Mouse (Mus musculus): Measurements from ENCODE around the gene Tmem54.

Tmem54 gene

GRCm38 (mm10) chr4:129130755-129131303 is 25.5 kb downstream of the Tmem54 start:
- DNase-seq: peak; percentile 56

DNA sequence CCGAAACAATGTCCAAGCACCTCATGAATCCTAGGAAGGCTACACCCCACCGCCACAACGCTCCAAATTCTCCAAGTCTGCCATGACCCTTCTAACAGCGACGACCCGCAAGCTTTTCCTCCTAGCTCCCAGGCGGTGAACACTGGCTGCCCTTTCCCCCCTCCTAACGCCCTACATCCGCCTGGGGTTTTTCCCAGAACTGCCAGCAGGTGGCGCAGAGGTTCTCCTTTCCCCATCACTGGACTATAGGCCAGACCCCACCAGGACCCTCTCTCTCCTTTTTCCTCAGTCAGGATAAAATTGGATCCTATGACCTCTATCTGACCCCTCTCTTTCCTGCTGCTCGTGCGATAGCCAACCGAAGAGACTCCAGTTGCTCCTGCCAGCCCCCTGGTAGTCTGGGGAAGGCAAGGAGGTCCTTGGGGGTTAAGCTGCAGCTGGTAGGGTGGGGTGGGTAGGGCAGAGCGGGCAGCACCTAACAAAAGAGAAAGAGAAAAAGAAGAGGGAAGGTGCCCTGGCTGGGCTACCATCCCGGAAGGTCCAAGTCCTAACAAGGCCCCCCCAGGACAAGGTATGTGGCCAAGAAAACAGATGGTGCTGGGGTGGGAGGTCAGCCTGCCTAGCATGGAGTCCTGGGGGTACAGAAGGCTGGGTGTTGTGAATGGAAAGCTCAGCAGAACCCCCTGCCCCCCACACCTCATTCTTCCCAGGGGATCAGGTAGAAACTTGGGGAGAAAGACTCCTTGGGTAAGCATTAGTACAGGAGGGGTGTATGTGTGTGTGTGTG is 29.6 kb downstream of the Tmem54 start:
- peak; percentile 82 for DNase-seq

GRCm38 (mm10) chr4:129135637-129136036 is 30.3 kb downstream of the Tmem54 start:
- no peak for DNase-seq

DNA sequence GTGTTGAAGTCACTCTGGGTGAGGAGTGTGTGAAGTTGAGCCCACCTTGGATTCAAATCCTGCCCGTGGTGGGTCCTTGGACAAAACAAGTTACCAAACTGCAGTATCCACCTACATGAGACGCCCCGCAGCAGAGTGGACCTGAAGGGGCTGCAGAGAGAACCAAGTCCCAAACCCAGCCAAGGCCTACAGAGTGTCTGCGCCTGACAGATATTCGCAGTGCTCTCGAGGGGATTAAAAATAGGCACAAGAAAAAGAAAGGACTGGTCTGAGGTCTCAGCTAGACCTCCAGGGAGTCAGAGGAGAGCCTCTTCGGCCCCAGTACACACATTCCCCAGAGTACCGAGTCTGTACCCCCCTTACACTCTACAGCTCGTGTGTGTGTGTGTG is 30.8 kb downstream of the Tmem54 start:
- DNase-seq: no peak

DNA sequence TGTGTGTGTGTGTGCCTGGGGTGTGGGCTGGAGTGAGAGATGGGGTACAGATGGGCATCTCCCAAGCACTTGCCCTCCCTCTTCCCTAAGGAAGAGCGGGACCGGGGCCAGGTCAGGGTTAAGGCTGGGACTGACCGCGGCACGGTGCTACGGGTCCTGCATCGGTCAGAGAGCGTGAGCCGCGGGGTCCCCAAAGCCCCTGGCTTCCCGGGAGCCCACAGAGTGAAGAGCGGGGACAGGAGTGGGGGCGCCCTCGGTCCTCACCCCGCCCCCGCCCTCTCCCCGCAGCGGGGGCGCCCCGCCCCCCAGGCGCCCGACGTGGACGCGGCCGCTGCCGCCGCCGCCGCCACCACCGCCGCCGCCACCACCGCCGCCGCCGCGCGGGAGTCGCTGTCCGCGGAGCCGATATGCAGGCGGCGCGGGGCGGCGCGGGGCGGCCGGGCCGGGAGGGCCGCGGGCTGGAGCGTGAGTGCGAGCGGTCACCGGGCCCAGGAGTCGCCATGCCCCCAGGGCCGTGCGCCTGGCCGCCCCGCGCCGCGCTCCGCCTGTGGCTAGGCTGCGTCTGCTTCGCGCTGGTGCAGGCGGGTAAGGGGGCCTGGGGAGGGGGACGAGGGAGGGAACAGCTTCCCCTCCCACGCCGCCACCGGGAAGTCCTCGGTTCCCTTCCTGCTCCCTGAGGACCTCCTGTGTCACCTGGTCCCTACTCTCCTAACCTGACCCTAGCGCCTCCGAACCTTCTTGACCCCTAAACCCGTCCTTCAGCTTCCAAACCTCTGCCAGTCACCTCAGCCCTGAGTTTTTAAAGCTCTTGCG is 31.4 kb downstream of the Tmem54 start, which contains the start of gene Fndc5:
Gene Fndc5 (plus strand): TSS at position 421 of the 813 bp plus-strand sequence.
- no peak for DNase-seq

GRCm38 (mm10) chr4:129137392-129138321 is 32.3 kb downstream of the Tmem54 start:
- no peak for DNase-seq

GRCm38 (mm10) chr4:129139642-129140041 is 34.3 kb downstream of the Tmem54 start:
- DNase-seq: no peak

GRCm38 (mm10) chr4:129140808-129141207 is 35.5 kb downstream of the Tmem54 start:
- DNase-seq: no peak

GRCm38 (mm10) chr4:129141560-129142438 is 36.5 kb downstream of the Tmem54 start:
- no peak for DNase-seq

- DNase-seq: no peak
Measured at GRCm38 (mm10) chr4:129142439-129143045, 37.2 kb downstream of the Tmem54 start.

- DNase-seq: no peak
Measured at GRCm38 (mm10) chr4:129143509-129143908, 38.2 kb downstream of the Tmem54 start.

DNA sequence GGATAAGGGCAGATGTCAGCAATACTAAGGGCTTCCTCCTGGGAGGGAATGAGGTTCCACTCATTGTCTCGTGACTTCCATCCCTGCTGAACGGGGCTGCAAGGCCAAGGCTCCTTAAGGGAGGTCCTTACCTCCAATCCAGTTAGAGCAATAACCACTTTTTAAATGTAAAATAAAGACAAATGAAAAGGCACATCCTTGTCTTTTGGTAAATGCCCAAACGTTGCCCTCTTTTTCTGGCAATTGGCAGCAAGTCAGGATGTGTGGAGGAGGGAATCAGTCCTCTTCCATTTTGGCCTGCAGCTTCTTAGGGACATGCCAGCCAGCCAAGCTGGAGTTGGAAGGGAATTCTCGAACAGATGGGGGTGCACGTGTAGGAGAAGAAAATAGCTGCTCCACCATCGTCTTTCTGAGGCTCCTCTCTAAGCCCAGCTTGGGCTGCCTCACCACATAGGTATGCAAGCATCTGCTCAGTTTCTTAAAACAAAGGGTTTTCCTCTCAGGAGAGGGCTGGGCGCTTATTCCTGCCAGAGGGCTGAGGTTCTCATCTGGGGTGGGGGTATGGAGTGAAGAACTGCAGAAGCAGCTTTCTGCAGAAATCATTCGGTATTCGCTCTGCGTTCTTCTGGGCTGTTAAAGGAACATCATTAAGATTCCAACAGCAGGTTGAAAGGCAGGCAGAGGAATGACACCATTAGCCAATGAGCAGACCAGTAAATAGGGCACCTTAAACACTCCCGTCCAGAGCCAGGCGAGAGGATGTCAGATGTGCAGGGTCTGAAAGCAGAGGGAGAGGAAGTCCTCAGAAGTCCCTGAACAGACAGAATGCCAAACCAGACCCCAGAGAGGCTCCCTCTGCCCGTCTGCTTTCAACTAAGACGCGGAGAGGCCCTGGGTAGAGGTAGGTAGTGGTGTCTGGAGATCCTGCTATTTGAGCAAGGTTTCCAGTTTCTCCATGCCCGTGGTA is 39.3 kb downstream of the Tmem54 start:
- no peak for DNase-seq

DNA sequence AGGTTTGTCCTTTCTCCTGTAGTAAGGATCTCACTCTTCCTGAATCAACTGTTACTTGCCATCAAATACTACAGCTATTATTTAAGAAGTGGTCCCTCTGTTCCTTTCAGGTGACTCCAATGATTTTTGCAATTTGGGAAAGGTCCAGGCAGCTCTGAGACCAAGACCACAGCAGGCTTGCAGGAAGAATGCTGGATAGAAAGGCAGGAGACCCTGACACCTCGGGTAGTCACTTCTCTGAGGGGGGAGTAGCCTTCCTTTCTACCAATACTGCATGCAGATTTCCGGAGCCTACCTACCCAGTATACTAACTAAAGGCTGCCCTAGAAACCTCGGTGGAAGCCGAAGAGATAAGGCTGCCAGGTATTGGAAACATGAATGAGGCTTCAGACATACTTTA is 40.1 kb downstream of the Tmem54 start:
- no peak for DNase-seq

GRCm38 (mm10) chr4:129145943-129146342 is 40.6 kb downstream of the Tmem54 start:
- no peak for DNase-seq

DNA sequence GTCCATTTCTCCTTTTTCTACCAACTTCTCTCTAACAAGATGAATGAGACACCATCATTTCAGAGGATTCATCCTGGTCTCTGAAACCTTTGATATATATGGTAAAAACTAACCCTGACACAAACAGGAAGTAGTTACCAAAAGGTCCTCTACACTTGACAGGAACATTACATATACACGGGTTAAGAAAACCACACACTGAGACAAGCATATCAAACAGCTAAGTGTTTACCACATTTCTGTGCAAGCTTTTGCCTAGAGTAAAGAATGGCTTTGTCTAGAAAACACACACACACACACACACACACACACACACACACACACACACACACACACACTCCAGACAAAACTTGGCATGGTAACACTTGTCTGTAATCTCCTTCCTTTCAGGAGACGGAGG is 41.0 kb downstream of the Tmem54 start:
- no peak for DNase-seq

GRCm38 (mm10) chr4:129147552-129148103 is 42.3 kb downstream of the Tmem54 start:
- peak; percentile 29 for DNase-seq

DNA sequence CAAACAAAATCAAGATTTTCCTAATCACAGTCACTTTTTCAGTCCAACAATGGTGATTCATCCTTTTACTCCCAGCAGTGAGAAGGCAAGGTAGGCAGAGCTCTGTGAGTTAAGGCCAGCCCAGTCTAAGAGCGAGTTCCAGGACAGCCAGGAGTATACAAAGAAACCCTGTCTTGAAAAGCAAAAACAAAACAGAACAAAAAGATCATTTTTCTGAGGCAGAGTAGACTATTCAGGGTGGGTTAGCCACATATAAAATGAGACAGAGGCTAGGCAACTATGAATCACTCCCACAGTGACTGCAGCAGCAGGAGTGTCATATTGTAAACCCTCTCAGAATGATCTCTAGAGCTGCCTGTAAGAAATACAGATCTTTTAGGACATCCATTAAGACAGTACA is 44.0 kb downstream of the Tmem54 start:
- no peak for DNase-seq

DNA sequence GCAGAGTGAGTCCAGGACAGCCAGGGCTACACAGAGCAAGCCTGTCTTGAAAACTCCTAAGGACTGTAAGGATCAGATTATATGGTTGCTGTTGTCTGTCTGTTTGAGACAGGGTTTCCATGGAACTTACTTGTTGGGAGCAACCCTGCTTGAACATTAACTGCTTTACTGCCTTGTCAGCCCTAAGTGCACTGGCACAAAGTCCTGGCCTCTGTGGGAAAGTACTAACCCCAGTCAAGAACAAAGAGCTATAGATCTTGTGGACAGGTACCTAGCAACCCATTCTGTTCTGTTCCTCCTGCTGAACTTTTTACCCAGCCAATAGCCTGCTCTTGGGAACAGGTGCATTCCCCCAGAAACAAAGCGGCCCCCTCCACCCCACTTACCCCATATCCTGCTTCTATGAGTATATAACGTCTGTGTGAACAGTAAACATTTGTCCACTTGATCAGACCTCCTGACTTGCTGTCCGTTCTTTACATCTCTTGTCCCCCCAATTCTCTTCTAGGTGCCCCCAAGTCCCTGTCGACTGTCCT is 46.0 kb downstream of the Tmem54 start:
- DNase-seq: no peak

- DNase-seq: no peak
Measured at GRCm38 (mm10) chr4:129157541-129157940, 52.2 kb downstream of the Tmem54 start.
